Mouse (Mus musculus) heart, embryonic 13.5 days (tissue): ENCODE results near the gene Snx30. TPM values are rescaled to one million over a fixed set of nuclear protein-coding genes. Genes with fewer than 3 reads are reported as not detected.

ENCODE experiments used
- ATAC-seq: fragments of 200-750 bp; cut with Nextera tagmentation; 2 replicates; pipeline ENCODE4 v1.8.0; 2017; ENCODE audit warnings: moderate TSS enrichment; ENCODE audit not compliant: insufficient number of reproducible peaks, low FRiP score, low TSS enrichment; ENCODE audit errors: extremely low read depth
- H3K27ac ChIP-seq: fragments of 300-500 bp; sonication (generic); replicated peaks from 2 replicates; pipeline ENCODE4 v1.5.1; 2015; ENCODE audit warnings: moderate library complexity, mild to moderate bottlenecking, inconsistent platforms
- H3K27me3 ChIP-seq: fragments of 300-500 bp; sonication (generic); replicated peaks from 2 replicates; pipeline ENCODE4 v1.6.1; 2015; ENCODE audit warnings: mild to moderate bottlenecking, inconsistent platforms
- H3K36me3 ChIP-seq: fragments of 300-500 bp; sonication (generic); 2 replicates; pipeline ENCODE4 v1.6.1; 2015; ENCODE audit warnings: mild to moderate bottlenecking, inconsistent platforms
- H3K4me1 ChIP-seq: fragments of 300-500 bp; sonication (generic); 2 replicates; pipeline ENCODE4 v1.6.1; 2015; ENCODE audit warnings: inconsistent platforms
- H3K4me2 ChIP-seq: fragments of 300-500 bp; sonication (generic); 2 replicates; pipeline ENCODE4 v1.6.1; 2015; ENCODE audit warnings: inconsistent platforms, mild to moderate bottlenecking, moderate library complexity
- H3K4me3 ChIP-seq: fragments of 300-500 bp; sonication (generic); 2 replicates; pipeline ENCODE4 v1.5.1; 2015; ENCODE audit warnings: moderate library complexity, mild to moderate bottlenecking, inconsistent platforms
- H3K9ac ChIP-seq: fragments of 300-500 bp; sonication (generic); 2 replicates; pipeline ENCODE4 v1.6.1; 2015; ENCODE audit warnings: inconsistent platforms, mild to moderate bottlenecking, moderate library complexity
- H3K9me3 ChIP-seq: fragments of 300-500 bp; sonication (generic); 2 replicates; pipeline ENCODE4 v1.6.1; 2016; ENCODE audit warnings: inconsistent platforms
- WGBS: fragments of 180-500 bp; shearing (Covaris S2); methylation state at CpG from one replicate; pipeline ENCODE4 v1.1.7; 2015; ENCODE audit warnings: mixed read lengths; 5-methylcytosine and 5-hydroxymethylcytosine counted together
- polyA plus RNA-seq: library from polyadenylated mRNA; unstranded; fragments of >200 nt; fragmentation: Nextera tagmentation; extraction: Ambion mirVana; gene quantifications from 2 replicates; pipeline ENCODE4 v1.2.1, GENCODE M21; 2015

The Snx30 gene
- polyA plus RNA-seq, 1 experiment from 2014 or later = 4.1 TPM

DNA sequence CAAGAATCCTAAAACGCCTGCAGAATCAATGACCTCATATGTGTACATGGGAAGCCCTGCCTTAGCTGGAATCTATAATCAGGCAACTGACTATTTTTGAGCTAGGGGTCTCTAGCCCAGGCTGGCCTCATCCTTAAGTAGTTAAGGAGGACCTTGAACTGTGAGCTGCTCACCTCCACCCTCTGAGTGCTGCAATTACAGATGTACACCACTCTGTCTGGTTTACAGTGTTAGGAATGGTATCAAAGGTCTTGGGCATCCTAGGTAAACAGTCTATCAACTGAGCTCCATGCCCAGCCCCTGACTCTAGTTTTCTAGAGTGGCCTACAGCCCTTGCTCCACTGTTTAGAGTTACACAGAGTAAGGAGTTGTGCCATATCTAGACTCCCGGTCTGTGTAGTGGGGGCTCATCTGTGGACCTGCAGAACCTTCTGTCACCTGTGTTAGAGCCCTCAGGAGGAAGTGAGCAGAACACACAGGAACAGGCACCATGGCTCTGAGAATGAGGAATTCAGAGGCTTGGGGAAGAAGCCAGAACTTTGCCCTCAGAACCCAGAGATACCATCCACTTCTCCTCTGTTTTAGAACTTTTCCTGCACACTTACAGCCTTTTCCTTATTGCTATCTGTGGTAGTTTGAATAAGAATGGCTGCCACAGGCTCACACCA is 9.7 kb upstream of the Snx30 start:
- Histone ChIP-seq H3K9ac (no peak overlapping the region), H3K27ac (no peak overlapping the region), H3K27me3 (no peaks in the 10 kb centered on the region), H3K4me2 (no peak overlapping the region), H3K4me1 (no peaks in the 10 kb centered on the region), H3K9me3 (no peaks in the 10 kb centered on the region), H3K36me3 (no peaks in the 10 kb centered on the region), H3K4me3 (no peak overlapping the region)
- no peak for ATAC-seq
- WGBS = 67% methylated on average over 2 of the region's 2 CpGs

DNA sequence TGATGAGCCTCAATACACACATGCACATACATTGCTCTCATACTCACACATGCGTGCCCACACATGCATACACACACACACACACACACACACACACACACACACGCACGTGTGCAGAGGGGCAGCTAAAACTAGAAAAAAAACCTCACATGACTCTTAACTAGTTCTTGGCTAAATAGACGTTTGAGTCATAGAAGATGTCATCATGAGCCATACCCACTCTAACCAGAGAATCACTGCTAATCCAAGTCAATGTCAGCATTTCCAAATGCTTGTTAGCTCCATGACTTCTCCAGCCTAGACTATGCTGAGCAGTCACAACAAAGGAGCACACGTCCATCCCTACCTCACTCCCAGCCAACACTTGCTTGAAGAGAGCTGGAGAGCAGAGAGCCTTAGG is 5.5 kb upstream of the Snx30 start:
- 70% methylated on average over 5 of the region's 5 CpGs for WGBS
- Histone ChIP-seq H3K27ac (no peak overlapping the region), H3K9ac (no peak overlapping the region), H3K27me3 (no peaks in the 10 kb centered on the region), H3K9me3 (no peaks in the 10 kb centered on the region), H3K4me2 (no peak overlapping the region), H3K4me3 (no peak overlapping the region), H3K4me1 (peaks cover 9% of the 10 kb centered on the region), H3K36me3 (no peaks in the 10 kb centered on the region)
- no peak for ATAC-seq

DNA sequence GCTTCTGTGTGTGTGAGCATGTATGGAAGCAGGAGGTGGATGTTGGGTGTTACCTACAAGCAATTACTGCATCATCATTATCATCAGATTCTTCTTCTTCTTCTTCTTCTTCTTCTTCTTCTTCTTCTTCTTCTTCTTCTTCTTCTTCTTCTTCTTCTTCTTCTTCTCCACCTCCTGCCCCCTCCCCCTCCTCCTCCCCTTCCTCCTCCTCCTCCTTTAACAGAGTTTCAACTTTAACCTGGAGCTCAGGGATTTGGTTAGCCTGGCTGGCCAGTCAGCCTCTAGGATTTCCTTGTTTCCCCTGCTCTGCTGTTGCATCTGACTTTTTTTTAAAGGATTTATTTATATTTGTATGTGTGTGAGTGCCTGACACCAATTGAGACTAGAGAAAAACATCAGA is 4.2 kb upstream of the Snx30 start, which contains the start of gene Inip:
Inip (minus strand) TSS at position 101 of the 400 bp plus-strand sequence.
- Histone ChIP-seq H3K27ac (no peak within 1 kb of the TSS), H3K9ac (no peak within 1 kb of the TSS), H3K4me2 (no peak within 1 kb of the TSS), H3K4me1 (peaks cover 13% of the 10 kb centered on the region), H3K4me3 (no peak within 1 kb of the TSS), H3K36me3 (no peaks in the 10 kb centered on the region), H3K27me3 (no peaks in the 10 kb centered on the region), H3K9me3 (no peaks in the 10 kb centered on the region)
- ATAC-seq = no peak

DNA sequence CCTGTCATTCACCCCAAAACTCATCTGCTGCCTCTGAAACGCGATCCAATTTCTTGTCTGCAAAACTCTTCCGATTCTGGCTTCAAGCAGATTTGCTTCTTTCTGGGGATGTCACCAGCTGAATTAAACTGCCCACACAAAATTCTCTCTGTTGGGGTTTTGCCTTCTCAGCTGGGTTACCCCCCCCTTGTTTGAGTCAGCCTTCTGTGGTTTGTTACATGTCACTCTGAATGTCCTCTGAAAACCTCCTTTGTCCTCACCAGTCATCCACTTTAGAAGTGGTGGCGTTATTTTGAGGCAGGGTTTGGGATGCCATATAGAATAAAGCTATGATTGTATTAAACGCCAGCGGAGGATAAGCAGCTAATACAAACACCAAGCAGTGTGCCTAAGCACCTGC is 3.5 kb upstream of the Snx30 start:
- Histone ChIP-seq H3K9ac (no peak overlapping the region), H3K27ac (no peak overlapping the region), H3K9me3 (no peaks in the 10 kb centered on the region), H3K4me3 (no peak overlapping the region), H3K4me1 (peaks cover 19% of the 10 kb centered on the region), H3K36me3 (no peaks in the 10 kb centered on the region), H3K4me2 (no peak overlapping the region), H3K27me3 (no peaks in the 10 kb centered on the region)
- no peak for ATAC-seq
- WGBS = 70% methylated on average over 6 of the region's 6 CpGs

DNA sequence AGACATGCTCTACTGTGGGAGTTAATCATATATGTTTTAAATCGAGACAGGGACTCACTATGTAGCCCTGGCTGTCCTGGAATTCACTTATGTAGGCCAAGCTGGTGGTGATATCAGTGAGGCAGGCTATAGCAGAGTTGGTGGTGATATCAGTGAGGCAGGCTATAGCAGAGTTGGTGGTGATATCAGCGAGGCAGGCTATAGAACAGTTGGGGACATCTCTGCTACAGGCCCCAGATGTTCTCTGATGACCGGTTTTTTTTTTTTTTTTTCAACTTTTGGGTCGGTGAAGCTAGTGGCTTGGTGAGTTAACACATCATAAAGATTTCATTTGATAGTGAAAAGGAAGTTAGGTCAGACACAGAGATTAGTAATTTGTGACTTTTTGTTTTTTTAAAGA is 2.8 kb upstream of the Snx30 start:
- Histone ChIP-seq H3K4me2 (no peak overlapping the region), H3K36me3 (no peaks in the 10 kb centered on the region), H3K9ac (no peak overlapping the region), H3K4me1 (peaks cover 26% of the 10 kb centered on the region), H3K27me3 (no peaks in the 10 kb centered on the region), H3K4me3 (no peak overlapping the region), H3K9me3 (no peaks in the 10 kb centered on the region), H3K27ac (no peak overlapping the region)
- no peak for ATAC-seq
- WGBS = 46% methylated on average over 4 of the region's 4 CpGs

DNA sequence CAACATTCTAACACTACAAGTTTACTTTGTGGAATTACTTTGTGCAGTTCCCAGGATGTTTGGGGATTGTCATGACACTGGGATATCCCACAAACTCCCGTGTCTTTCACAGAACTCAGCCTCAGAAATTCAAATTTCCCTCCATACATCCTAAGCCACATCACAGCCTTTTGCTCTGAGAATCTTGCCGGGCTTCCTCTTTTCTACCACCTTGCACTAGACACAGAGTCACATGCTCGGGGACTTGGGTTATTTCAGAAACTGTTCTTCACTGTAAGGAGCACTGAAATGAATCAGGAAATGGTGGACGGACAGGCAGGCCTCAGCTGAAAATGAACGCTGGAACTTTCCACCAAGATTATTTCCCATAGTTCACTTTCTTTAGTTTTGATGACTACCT is 2.3 kb upstream of the Snx30 start:
- Histone ChIP-seq H3K4me3 (no peak overlapping the region), H3K9ac (no peak overlapping the region), H3K4me2 (no peak overlapping the region), H3K4me1 (peaks cover 26% of the 10 kb centered on the region), H3K27ac (no peak overlapping the region), H3K36me3 (no peaks in the 10 kb centered on the region), H3K27me3 (no peaks in the 10 kb centered on the region), H3K9me3 (no peaks in the 10 kb centered on the region)
- 81% methylated on average over 5 of the region's 5 CpGs for WGBS
- ATAC-seq = no peak

DNA sequence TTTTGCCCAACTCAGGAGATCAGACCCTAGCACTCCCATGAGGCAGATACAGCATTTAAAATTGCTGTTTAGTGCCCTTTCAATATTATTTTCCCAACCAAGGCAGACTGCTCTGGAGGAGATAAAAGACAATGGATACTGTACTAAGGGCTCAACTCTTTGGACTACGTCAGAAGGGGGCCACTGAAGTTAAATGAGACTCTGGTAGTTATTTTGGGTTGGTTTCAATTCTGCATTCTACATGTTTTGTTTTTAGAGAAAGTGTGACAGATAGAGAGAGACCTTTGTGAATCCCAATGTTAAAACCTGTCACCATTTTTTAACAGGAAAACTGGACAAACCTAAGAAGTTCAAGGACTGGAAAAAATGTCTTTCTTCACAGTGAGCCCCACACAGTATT is 886 bp upstream of the Snx30 start:
- WGBS = 72% methylated on average over 1 of the region's 1 CpGs
- Histone ChIP-seq H3K9ac (peak overlapping the region; percentile 95), H3K4me2 (peak overlapping the region; percentile 99), H3K27me3 (no peaks in the 10 kb centered on the region), H3K4me1 (peaks cover 26% of the 10 kb centered on the region), H3K36me3 (peaks cover 4% of the 10 kb centered on the region; the same call in 1 of the 2 replicates), H3K4me3 (peak overlapping the region; percentile 97), H3K27ac (peak overlapping the region; percentile 70), H3K9me3 (no peaks in the 10 kb centered on the region)
- ATAC-seq = no peak

DNA sequence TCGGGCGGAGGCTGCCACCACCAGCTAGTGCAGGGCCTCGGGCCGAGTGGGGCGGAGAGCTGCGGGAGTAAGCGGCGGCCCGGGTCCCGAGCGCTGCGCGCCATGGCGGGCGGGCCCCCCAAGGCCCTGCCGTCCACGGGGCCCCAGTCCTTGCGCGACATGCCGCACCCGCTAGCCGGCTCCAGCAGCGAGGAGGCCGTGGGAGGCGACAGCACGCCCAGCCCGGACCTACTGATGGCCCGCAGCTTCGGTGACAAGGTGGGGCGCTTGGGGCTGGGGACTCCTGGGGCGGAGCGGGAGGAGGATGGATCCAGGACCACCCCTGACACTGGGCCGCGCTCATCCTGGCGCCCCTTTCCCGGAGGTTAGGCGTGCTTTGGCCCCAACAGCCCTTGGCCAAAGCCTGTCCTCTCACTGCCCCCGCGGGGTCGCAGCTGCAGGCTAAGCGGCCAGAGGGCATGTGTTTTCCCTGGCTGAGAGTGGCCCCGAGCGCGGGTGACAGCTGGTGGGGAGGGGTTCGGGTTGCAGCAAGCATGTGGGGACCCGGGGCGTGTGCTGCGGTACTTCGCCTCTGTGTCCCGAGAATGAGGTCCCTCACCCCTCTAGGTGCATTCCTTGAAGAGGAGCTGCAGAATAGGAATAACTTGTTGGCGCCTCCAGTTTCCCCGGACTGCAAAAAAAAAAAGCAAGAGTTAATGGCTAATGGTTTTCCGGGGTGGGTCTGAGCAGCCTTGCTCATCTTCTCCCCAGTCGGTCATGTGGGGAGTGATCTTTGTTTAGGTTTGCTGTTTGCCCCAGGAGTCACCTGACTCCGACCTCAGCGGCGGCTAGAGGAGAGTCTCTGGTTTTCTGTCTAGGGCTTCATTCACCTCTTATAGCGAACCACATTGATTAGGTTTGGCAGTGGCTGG is 583 bp downstream of the Snx30 start:
- Histone ChIP-seq H3K9ac (peak overlapping the region; percentile 95), H3K4me2 (peak overlapping the region; percentile 99), H3K4me3 (peak overlapping the region; percentile 97), H3K27ac (peak overlapping the region; percentile 70), H3K9me3 (no peaks in the 10 kb centered on the region), H3K4me1 (peaks cover 26% of the 10 kb centered on the region), H3K36me3 (peaks cover 4% of the 10 kb centered on the region; the same call in 1 of the 2 replicates), H3K27me3 (no peaks in the 10 kb centered on the region)
- 0% methylated on average over 56 of the region's 58 CpGs for WGBS
- ATAC-seq = peak; percentile 71

DNA sequence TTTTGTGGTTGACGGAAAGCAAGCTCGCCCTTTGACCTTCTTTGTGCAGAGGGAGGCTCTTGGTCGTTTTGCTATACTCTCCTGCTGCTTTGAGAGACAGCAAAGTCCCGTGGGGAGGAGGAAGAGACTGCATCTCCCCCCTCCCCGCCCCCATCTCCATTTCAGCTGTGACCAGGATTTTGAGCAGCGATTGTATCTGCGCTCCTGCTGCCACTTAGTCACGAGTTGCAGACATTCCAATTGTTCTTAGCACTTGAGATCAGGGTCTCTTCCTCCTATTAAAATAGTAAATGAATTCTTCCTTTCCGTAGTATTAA is 1.2 kb downstream of the Snx30 start:
- H3K4me1 ChIP-seq = peaks cover 26% of the 10 kb centered on the region
- H3K36me3 ChIP-seq = peaks cover 4% of the 10 kb centered on the region; the same call in 1 of the 2 replicates
- H3K9ac ChIP-seq = peak overlapping the region; percentile 95
- H3K9me3 ChIP-seq = no peaks in the 10 kb centered on the region
- H3K4me2 ChIP-seq = peak overlapping the region; percentile 99
- 3% methylated on average over 9 of the region's 9 CpGs for WGBS
- H3K27me3 ChIP-seq = no peaks in the 10 kb centered on the region
- no peak for ATAC-seq
- H3K27ac ChIP-seq = peak overlapping the region; percentile 70
- peak overlapping the region; percentile 97 for H3K4me3 ChIP-seq

DNA sequence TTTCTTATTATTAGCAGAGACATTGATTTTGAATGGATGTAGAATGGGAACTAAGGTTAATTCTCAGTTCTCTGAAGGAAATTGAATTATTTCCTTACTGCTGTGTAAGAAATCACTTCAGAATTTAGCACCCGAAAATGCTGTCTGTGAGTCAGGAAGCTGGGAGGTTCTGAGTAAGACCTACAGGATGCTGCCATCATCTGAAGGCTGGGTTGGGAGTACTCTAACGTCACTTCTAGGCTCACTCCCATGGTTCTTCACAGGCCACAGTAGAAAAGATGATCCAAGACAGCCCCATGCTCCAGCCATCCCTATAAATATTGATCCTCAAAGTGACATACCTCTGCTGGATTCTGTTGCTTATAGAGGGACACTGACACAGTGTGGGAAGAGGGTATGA is 1.9 kb downstream of the Snx30 start:
- Histone ChIP-seq H3K9me3 (no peaks in the 10 kb centered on the region), H3K4me3 (peak overlapping the region; percentile 97), H3K36me3 (peaks cover 4% of the 10 kb centered on the region; the same call in 1 of the 2 replicates), H3K4me2 (peak overlapping the region; percentile 99), H3K27me3 (no peaks in the 10 kb centered on the region), H3K27ac (no peak overlapping the region), H3K4me1 (peaks cover 25% of the 10 kb centered on the region), H3K9ac (no peak overlapping the region)
- no peak for ATAC-seq
- 57% methylated on average over 2 of the region's 2 CpGs for WGBS

DNA sequence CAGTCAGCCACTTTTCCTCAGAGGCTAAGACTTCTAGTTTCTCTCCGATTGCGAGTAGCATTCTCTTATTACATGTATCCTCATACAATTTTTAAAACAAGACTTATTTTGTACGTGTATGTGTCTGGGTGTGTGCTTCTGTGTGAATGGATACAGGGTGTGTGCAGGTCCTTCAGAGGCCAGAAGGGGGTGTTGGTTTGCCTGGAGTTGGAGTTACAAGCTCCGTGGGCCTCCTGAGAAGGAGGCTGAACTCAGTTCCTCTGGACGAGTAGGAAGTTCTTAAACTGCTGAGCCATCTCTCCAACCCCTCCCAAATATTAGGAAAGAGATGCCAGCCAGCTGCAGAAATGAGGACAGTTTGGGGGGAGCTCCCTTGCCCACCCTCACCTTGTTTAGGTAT is 2.8 kb downstream of the Snx30 start:
- Histone ChIP-seq H3K36me3 (peaks cover 4% of the 10 kb centered on the region; the same call in 1 of the 2 replicates), H3K4me1 (peaks cover 24% of the 10 kb centered on the region), H3K4me2 (no peak overlapping the region), H3K27ac (no peak overlapping the region), H3K27me3 (no peaks in the 10 kb centered on the region), H3K4me3 (no peak overlapping the region), H3K9me3 (no peaks in the 10 kb centered on the region), H3K9ac (peak overlapping the region; percentile 25; the same call in 1 of the 2 replicates)
- no peak for ATAC-seq
- 77% methylated on average over 5 of the region's 5 CpGs for WGBS
